Mouse (Mus musculus) megakaryocyte, embryonic 14.5 days (primary cell): Measurements from ENCODE around the gene Gm26920. TPM values are rescaled to one million over a fixed set of nuclear protein-coding genes. Genes with fewer than 3 reads are reported as not detected.
A peak's percentile ranks its signal among the peaks of the same experiment; 100 is the strongest.

ENCODE experiments used
- H3K27me3 ChIP-seq: replicated peaks from 2 replicates; pipeline ENCODE3; 2012; ENCODE audit warnings: inconsistent platforms
- H3K36me3 ChIP-seq: replicated peaks from 2 replicates; pipeline ENCODE3; 2012; ENCODE audit warnings: low read length, inconsistent platforms, mixed read lengths
- H3K4me1 ChIP-seq: 2 replicates; pipeline ENCODE4 v1.6.1; 2012; ENCODE audit warnings: inconsistent platforms
- H3K4me3 ChIP-seq: replicated peaks from 2 replicates; pipeline ENCODE3; 2012; ENCODE audit warnings: moderate library complexity, mild to moderate bottlenecking, inconsistent platforms
- H3K9me3 ChIP-seq: 2 replicates; pipeline ENCODE4 v1.6.1; 2012; ENCODE audit warnings: inconsistent platforms
- FLI1 ChIP-seq: IDR thresholded peaks from 2 replicates; pipeline ENCODE4 v1.6.1; 2012; ENCODE audit warnings: low read length, inconsistent platforms, mixed read lengths
- GATA1 ChIP-seq: IDR thresholded peaks from 3 replicates; pipeline ENCODE4 v1.6.1; 2012; ENCODE audit warnings: mixed read lengths, low read length, inconsistent platforms, borderline replicate concordance
- polyA plus RNA-seq: library from polyadenylated mRNA; stranded (reverse); fragments of >175 nt; gene quantifications from 2 replicates; pipeline ENCODE4 v1.2.3, GENCODE M21; 2012; ENCODE audit warnings: low replicate concordance; ENCODE audit not compliant: insufficient read depth

The Gm26920 gene
- polyA plus RNA-seq, 1 experiment = not detected

- H3K4me1 ChIP-seq = no peaks in the 10 kb centered on the region
- no peak for TF ChIP-seq GATA1
- H3K9me3 ChIP-seq = no peaks in the 10 kb centered on the region
- peaks cover 61% of the 10 kb centered on the region for H3K36me3 ChIP-seq
- no peaks in the 10 kb centered on the region for H3K27me3 ChIP-seq
- H3K4me3 ChIP-seq = no peak overlapping the region
These were observed 27.7 kb downstream of the Gm26920 start for GRCm38 (mm10) chr7:30062478-30062877.

GRCm38 (mm10) chr7:30060341-30060740 is 29.9 kb downstream of the Gm26920 start:
- TF ChIP-seq GATA1 (no peak), FLI1 (no peak)
- Histone ChIP-seq H3K36me3 (peaks cover 68% of the 10 kb centered on the region), H3K4me1 (no peaks in the 10 kb centered on the region), H3K9me3 (peaks cover 6% of the 10 kb centered on the region; the same call in 1 of the 2 replicates), H3K27me3 (no peaks in the 10 kb centered on the region), H3K4me3 (no peak overlapping the region)

GRCm38 (mm10) chr7:30053591-30053990 is 36.6 kb downstream of the Gm26920 start:
- Histone ChIP-seq H3K27me3 (no peaks in the 10 kb centered on the region), H3K4me3 (no peak overlapping the region), H3K9me3 (peaks cover 6% of the 10 kb centered on the region; the same call in 1 of the 2 replicates), H3K4me1 (peaks cover 15% of the 10 kb centered on the region), H3K36me3 (peaks cover 24% of the 10 kb centered on the region)
- no peak for TF ChIP-seq FLI1
- TF ChIP-seq GATA1 = no peak

- no peak for TF ChIP-seq FLI1
- TF ChIP-seq GATA1 = no peak
- Histone ChIP-seq H3K9me3 (no peaks in the 10 kb centered on the region), H3K27me3 (no peaks in the 10 kb centered on the region), H3K4me3 (peak within 1 kb of the TSS; percentile 97), H3K4me1 (peaks cover 15% of the 10 kb centered on the region), H3K36me3 (peaks cover 11% of the 10 kb centered on the region)
These were observed 39.2 kb downstream of the Gm26920 start, which contains the start of gene Zfp14 for GRCm38 (mm10) chr7:30050882-30051548. Gene Zfp14, minus strand, starts transcription at chr7:30051380.

- Histone ChIP-seq H3K36me3 (peaks cover 3% of the 10 kb centered on the region), H3K4me3 (no peak overlapping the region), H3K9me3 (no peaks in the 10 kb centered on the region), H3K4me1 (peaks cover 22% of the 10 kb centered on the region), H3K27me3 (no peaks in the 10 kb centered on the region)
- no peak for TF ChIP-seq GATA1
- no peak for TF ChIP-seq FLI1
These were observed 42.1 kb downstream of the Gm26920 start for GRCm38 (mm10) chr7:30048126-30048525.

GRCm38 (mm10) chr7:30044354-30044753 is 45.9 kb downstream of the Gm26920 start:
- TF ChIP-seq FLI1 = no peak
- no peak for TF ChIP-seq GATA1
- Histone ChIP-seq H3K27me3 (no peaks in the 10 kb centered on the region), H3K36me3 (peaks cover 11% of the 10 kb centered on the region), H3K9me3 (no peaks in the 10 kb centered on the region), H3K4me1 (peaks cover 18% of the 10 kb centered on the region), H3K4me3 (no peak overlapping the region)

- Histone ChIP-seq H3K27me3 (no peaks in the 10 kb centered on the region), H3K36me3 (peaks cover 17% of the 10 kb centered on the region), H3K4me3 (no peak overlapping the region), H3K4me1 (no peaks in the 10 kb centered on the region), H3K9me3 (peaks cover 13% of the 10 kb centered on the region)
- TF ChIP-seq FLI1 = no peak
These were observed 55.9 kb downstream of the Gm26920 start for GRCm38 (mm10) chr7:30034331-30034730.

- Histone ChIP-seq H3K27me3 (no peaks in the 10 kb centered on the region), H3K4me1 (peaks cover 7% of the 10 kb centered on the region), H3K4me3 (no peak overlapping the region), H3K9me3 (peaks cover 13% of the 10 kb centered on the region), H3K36me3 (peaks cover 12% of the 10 kb centered on the region)
- no peak for TF ChIP-seq FLI1
- TF ChIP-seq GATA1 = no peak
These were observed 58.8 kb downstream of the Gm26920 start for GRCm38 (mm10) chr7:30031379-30031778.

GRCm38 (mm10) chr7:30030677-30031076 is 59.5 kb downstream of the Gm26920 start:
- TF ChIP-seq FLI1 (no peak), GATA1 (no peak)
- Histone ChIP-seq H3K4me3 (no peak overlapping the region), H3K36me3 (peaks cover 18% of the 10 kb centered on the region)

GRCm38 (mm10) chr7:30028572-30028971 is 61.6 kb downstream of the Gm26920 start:
- Histone ChIP-seq H3K4me3 (no peak overlapping the region), H3K9me3 (peaks cover 1% of the 10 kb centered on the region), H3K27me3 (no peaks in the 10 kb centered on the region), H3K36me3 (peaks cover 37% of the 10 kb centered on the region), H3K4me1 (peaks cover 7% of the 10 kb centered on the region)
- TF ChIP-seq GATA1 = no peak
- TF ChIP-seq FLI1 = no peak

More at GRCm38 (mm10) chr7:30030677-30031076, 59.5 kb downstream of the Gm26920 start:
- Histone ChIP-seq H3K9me3 (peaks cover 13% of the 10 kb centered on the region), H3K27me3 (no peaks in the 10 kb centered on the region), H3K4me1 (peaks cover 7% of the 10 kb centered on the region)
